Mouse (Mus musculus): Measurements from ENCODE around the gene Nt5c2.

GRCm38 (mm10) chr19:46849443-46849997 is 165.4 kb downstream of the Nt5c2 start:
- TF ChIP-seq POLR2A (IDR thresholded peaks at IDR 0.05; ENCODE audit: insufficient read depth, low read length) (no peak), CTCF (IDR thresholded peaks at IDR 0.05; ENCODE audit: low read depth, low read length) (no peak)

All from ES-Bruce4 (cell line).